Mouse (Mus musculus) yolk sac, embryonic 10.5 days (tissue): ENCODE results near the gene Crhbp.

Experiments used
- DNase-seq: peaks from one replicate; pipeline ENCODE4 v3.0.0-alpha.2; 2017; ENCODE audit warnings: low spot score

Crhbp gene

DNA sequence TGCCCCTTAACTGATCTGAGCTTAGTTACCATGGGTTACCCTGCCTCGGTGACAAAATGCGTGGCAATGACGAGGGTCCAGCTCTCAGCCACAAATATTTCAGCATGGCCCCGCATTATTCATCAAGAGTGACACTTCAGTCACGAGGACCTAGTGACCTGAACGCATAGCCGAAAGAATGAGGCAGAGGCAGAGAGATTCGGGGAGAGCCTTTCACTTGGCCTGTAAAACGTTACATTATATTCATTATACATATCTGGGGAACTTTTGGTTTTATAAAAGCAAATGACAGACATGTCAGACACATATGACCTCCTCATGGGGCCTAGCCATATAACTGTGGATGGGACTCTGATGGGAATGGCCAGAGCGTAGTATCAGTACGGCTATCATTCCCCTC is at the start of gene Crhbp:
TSS of gene Crhbp (minus strand) at position 101 of the 400 bp plus-strand sequence.
- no peak for DNase-seq

DNA sequence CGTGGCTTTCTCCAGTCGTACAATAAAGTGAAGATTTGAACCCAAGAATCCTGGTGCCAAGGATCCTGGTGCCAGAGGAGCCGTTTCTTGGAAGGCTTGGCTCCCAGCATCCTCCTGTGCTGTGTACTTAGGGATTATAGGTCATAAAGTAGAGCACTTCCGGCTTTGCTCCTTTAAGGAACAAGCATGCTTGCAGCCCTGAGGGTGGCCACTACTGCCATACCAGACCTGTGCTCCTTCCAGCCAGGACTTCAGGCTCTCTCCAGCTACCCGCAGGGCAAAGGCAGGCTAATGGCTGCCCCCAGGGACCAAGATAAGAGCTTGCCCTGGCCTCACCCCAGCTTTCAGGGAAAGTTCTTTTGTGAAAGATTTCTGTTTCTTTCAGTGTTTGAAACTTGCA is 48.6 kb upstream of the Crhbp start:
- no peak for DNase-seq

DNA sequence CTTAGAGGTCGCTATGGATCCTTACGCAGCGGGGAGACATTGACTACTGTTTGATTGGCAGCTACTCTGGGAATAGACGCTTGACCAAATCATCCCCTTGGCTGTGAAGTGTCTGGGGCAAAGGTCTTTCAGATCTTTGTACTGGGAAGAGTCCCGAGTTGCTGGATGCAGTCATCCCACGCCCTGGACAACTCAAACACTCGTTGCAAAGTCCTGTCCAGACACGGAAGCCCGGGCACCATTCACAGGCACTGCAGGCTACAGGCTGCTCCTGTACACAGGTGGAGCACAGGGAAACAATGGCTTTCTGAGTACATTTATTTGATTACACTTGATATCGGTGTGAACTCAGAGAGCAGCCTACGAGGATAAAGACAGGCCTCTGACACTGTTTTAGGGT is 46.6 kb upstream of the Crhbp start:
- DNase-seq: no peak

DNA sequence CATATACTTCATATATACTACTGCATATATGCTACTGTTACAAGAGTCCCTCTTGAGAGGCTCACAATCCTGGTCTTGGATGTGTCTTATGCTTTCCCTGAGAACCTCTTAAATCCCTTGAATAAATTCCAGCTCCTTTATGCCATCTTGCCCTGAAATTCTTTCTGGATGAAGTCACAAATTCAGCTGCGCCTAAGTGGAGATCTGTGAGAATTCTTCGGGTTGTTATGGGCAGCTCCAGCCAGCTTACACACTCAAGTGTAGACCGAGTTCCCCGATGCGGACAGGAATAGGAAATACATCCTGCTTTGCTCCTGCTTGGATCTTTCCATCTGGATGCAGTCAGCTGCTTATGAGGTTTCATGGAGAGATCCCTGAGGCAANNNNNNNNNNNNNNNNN is 39.9 kb upstream of the Crhbp start:
- peak; percentile 19 for DNase-seq

DNA sequence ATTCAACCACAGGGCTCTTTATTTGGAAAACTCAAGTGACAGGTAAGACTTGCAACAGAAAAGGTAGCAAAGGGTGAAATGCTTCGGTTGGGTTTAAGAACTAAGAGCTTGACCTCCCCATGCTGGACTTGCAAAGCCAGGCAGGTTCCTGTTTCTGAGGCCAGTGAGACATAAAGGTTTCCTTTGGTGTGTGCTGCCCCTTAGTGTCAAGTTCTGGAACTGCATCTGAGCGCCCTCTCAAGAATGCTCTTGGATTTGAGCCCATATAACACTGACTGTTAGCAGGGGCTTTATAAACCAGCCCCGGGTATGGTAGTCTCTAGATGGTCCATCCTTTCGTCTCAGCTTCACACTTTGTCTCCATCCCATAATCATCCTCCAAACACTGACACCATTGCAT is 36.7 kb upstream of the Crhbp start:
- DNase-seq: peak; percentile 53

- no peak for DNase-seq
These were observed 34.1 kb upstream of the Crhbp start, which contains the start of gene S100z for GRCm38 (mm10) chr13:95478671-95479413. S100z (minus strand) TSS chr13:95478721.

GRCm38 (mm10) chr13:95477173-95477572 is 32.4 kb upstream of the Crhbp start:
- DNase-seq: no peak

GRCm38 (mm10) chr13:95475124-95475523 is 30.4 kb upstream of the Crhbp start:
- DNase-seq: peak; percentile 61

DNA sequence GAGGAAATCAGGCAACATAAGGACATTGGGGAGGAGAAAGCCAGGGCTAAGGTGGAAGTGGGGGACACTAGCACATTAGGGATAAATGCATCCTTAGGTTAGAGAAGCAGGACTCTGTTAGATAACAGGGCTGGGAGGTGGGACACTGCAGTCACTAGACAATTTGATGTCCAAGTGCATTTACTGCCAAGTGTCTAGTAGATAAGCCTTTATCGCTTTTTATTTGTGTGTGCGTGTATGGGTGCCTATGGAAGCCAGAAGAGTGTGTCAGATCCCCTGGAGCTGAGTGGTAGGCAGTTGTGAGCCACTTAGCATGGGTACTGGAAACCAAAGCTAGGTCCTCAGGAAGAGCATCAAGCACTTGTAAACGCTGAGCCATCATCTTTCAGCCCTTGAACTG is 29.6 kb upstream of the Crhbp start:
- DNase-seq: no peak

DNA sequence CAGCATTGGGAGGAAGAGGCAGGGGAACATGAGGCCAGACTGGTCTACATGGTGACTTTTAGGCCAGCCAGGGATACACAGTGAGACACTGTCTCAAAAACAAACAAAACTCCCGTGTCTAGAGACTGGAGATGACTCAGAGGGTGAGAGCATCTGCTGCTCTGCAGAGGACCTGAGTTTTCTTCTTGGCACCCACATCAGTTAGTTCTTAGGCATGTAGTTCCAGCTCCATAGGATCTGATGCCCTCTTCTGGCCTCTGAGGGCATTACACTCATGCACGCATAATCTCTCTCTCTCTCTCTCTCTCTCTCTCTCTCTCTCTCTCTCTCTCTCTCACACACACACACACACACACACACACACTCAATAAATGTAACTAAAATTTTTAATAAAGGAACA is 26.2 kb upstream of the Crhbp start:
- DNase-seq: no peak

- no peak for DNase-seq
These were observed 6.8 kb upstream of the Crhbp start for GRCm38 (mm10) chr13:95451529-95451928.

- DNase-seq: no peak
These were observed 6.0 kb upstream of the Crhbp start for GRCm38 (mm10) chr13:95450636-95451210.

GRCm38 (mm10) chr13:95449730-95450129 is 5.0 kb upstream of the Crhbp start:
- no peak for DNase-seq

- no peak for DNase-seq
These were observed 433 bp downstream of the Crhbp start for GRCm38 (mm10) chr13:95444291-95444690.

DNA sequence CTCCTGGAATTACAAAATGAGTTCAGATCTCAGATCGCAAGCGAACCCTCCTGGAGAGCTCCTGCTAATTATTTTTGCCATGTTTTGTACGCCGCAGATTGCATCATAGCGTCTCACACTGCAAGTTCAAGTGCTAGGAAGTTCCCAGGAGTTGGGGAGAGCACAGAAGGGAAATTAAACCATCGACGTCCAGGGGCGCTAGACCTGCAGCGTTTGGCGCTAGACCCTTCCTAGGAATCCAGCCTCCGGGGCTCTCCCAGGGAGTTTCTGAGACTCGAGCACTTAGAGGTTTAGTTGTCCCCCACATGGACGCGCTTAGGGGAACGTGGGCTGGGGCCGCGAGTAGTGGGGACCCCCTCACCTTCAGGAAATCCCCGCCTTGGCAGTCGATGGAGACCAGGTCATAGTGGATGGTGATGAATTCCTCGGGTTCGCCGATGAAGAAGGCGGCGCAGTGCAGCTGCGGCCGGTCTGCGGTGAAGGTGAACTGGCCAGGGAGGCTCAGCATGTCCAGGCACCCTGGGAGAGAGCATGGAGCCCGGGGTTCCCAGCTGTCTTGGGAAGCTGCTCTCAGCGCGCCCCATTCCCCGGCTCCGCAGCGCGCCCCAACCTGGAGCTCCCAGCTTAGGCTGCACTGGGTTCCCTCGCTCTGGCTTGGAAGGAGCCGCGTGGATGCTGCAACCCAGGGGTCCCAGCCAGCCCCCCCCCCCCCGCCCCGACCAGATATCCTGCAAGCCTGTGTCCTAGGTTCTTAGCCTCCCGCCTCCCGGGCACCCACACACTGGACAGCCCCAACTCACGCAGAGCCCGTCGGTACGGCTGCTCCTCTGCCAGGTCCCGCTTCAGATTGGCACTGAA is 1.1 kb downstream of the Crhbp start:
- DNase-seq: peak; percentile 6

DNA sequence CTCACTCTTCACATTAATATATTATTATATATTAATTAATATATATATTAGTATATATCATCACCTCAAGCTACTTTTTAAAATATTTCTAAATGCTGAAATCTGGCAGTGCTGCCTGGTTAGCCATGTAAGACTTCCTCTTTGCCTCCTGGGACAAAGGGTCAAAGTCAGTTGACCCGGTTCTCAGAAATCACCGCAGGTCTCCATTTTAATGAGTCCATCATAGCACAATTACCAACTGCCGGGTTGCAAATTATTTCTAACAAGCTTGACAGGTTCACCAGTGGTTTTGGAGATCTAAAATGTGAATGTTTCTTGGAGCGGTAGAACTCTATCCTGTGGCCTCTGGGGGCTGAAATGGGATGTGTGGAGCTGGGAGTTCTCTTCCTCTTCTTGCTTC is 1.8 kb downstream of the Crhbp start:
- no peak for DNase-seq

DNA sequence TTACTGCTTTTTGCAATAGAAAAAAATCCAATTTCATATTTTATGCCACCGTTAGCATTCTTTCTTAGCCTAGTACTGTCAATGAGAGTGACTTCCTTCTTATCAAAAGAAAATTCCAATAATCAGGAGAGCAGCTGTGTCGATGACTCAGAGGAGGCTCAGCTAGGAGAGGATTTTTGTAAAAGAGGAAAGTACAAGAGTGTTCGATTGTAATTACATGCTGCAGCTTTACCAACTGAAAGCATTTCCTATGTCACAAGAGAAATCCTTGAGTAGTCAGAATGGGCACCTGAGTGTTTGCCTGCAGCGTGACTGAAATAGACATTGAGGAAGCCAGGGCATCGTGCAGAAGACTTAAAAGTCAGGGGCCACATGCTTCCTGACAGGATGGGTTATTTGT is 5.2 kb downstream of the Crhbp start:
- no peak for DNase-seq

DNA sequence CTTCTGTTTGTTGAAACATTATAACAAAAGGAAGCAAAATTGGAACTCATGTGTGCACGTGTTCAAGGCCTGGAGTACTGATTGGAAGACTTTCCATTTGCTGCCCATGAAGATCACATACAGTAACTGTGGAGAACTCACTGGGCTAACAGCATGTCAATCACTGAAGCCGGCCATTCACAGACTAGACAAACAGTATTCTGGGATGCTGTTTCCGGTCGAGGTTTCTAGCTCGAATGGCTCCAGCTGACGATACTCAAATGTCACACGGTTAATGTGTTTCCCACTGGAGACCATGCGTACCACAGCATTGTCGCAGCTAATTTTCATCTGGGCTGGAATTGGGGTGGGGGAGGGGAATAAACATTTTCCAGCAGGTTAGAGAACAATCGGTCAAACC is 13.0 kb downstream of the Crhbp start:
- no peak for DNase-seq

- DNase-seq: no peak
These were observed 17.2 kb downstream of the Crhbp start for GRCm38 (mm10) chr13:95427499-95427898.

DNA sequence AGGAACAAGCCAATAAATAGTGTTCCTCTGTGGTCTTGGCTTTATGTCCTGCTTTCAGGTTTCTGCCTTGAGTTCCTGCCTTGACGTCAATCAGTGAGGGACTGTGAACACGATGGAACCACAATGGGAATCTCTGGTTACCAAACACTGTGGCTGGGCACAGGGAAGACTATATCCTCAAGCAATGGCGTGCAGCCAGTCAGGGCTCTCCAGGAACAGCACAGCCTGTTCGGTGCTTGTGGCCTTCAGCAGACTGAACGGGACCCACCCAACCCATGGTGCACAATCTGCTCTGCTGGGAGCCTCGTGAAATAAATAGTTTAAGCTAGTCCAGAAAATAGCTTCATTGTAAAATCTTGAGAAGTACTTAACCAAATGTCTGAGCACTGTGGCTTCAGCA is 18.3 kb downstream of the Crhbp start:
- no peak for DNase-seq

- no peak for DNase-seq
These were observed 19.2 kb downstream of the Crhbp start for GRCm38 (mm10) chr13:95425484-95425883.

- DNase-seq: no peak
These were observed 19.8 kb downstream of the Crhbp start for GRCm38 (mm10) chr13:95424932-95425331.

GRCm38 (mm10) chr13:95419204-95419749 is 25.4 kb downstream of the Crhbp start:
- no peak for DNase-seq
